Mouse (Mus musculus): ENCODE data around the gene Actn1. TPM values are rescaled to one million over a fixed set of nuclear protein-coding genes. Genes with fewer than 3 reads are reported as not detected.

Actn1 gene
- polyA plus RNA-seq, 1 experiment from 2014 or later, result 40.4 TPM

GRCm38 (mm10) chr12:80133011-80133545 lies 127.1 kb downstream of the Actn1 start:
- Histone ChIP-seq H3K4me2 (0 out of 2 replicates have a peak overlapping the region, but pooled peaks have one; percentile 77), H3K27ac (replicated peaks) (0 out of 2 replicates have a peak overlapping the region, but pooled peaks have one; percentile 98), H3K9ac (no peak overlapping the region), H3K36me3 (peaks cover 5% of the 10 kb centered on the region; the same call in 1 of the 2 replicates), H3K27me3 (replicated peaks) (no peaks in the 10 kb centered on the region), H3K4me3 (0 out of 2 replicates have a peak overlapping the region, but pooled peaks have one; percentile 62), H3K9me3 (no peaks in the 10 kb centered on the region), H3K4me1 (peaks cover 60% of the 10 kb centered on the region)
- ATAC-seq (ENCODE audit: extremely low read depth, insufficient number of reproducible peaks, low FRiP score, low TSS enrichment), result no peak
- 43% methylated on average over 9 of the region's 9 CpGs for WGBS

DNA sequence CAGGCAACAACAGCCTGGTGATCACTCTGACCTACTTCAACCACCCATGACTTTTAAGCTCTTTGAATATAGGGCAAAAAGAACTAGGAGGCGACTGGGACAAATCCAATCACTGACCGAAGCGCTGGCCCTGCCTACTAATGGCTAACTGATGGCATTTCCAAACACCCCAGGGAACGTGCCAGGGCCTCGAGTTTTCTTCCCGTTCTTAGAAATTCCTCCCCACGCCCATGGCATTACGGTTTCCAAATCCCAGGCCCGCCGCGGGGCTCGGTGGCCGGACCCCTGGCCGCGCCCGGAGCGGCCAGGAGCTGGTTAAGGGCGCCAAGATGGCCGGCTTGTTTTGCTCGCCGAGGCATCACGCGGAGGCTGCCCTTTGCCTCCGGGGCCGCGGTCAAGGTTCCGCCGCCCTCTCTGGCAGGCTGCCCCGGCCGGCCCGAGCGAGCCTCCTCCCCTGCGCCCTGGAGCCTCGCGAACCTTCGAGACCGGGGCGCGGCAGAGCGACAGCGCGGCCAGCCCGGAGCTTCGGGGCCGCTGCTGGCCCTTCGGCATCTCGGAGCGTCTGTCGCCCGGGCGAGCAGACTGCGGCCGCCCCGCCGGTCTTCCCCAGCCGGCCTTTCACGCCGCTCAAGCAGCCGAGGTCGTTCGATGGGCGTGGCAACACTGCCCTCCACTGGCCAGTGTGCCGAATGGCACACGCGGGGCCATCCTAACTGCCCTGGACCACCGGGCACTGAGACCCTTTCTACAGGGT lies 127.7 kb downstream of the Actn1 start:
- peak overlapping the region; percentile 77 for H3K4me2 ChIP-seq
- 1% methylated on average over 66 of the region's 66 CpGs for WGBS
- peak overlapping the region; percentile 98 for H3K27ac ChIP-seq (replicated peaks)
- no peaks in the 10 kb centered on the region for H3K9me3 ChIP-seq
- H3K4me1 ChIP-seq, result peaks cover 55% of the 10 kb centered on the region
- peaks cover 11% of the 10 kb centered on the region for H3K36me3 ChIP-seq
- H3K27me3 ChIP-seq (replicated peaks), result no peaks in the 10 kb centered on the region
- peak overlapping the region; percentile 95 for H3K9ac ChIP-seq
- peak overlapping the region; percentile 62 for H3K4me3 ChIP-seq
- ATAC-seq (ENCODE audit: extremely low read depth, insufficient number of reproducible peaks, low FRiP score, low TSS enrichment), result peak; percentile 82

GRCm38 (mm10) chr12:80131359-80132249 lies 128.6 kb downstream of the Actn1 start:
- Histone ChIP-seq H3K9ac (peak overlapping the region; percentile 95), H3K4me3 (peak overlapping the region; percentile 62), H3K4me1 (peaks cover 46% of the 10 kb centered on the region), H3K36me3 (peaks cover 19% of the 10 kb centered on the region), H3K9me3 (no peaks in the 10 kb centered on the region), H3K27me3 (replicated peaks) (no peaks in the 10 kb centered on the region), H3K27ac (replicated peaks) (peak overlapping the region; percentile 98), H3K4me2 (peak overlapping the region; percentile 77)
- 59% methylated on average over 17 of the region's 17 CpGs for WGBS
- ATAC-seq (ENCODE audit: extremely low read depth, insufficient number of reproducible peaks, low FRiP score, low TSS enrichment), result no peak

- Histone ChIP-seq H3K9me3 (no peaks in the 10 kb centered on the region), H3K4me3 (peak overlapping the region; percentile 15; the same call in 1 of the 2 replicates), H3K36me3 (peaks cover 28% of the 10 kb centered on the region), H3K27ac (replicated peaks) (peak overlapping the region; percentile 98), H3K9ac (peak overlapping the region; percentile 95), H3K4me2 (peak overlapping the region; percentile 77), H3K27me3 (replicated peaks) (no peaks in the 10 kb centered on the region), H3K4me1 (peaks cover 38% of the 10 kb centered on the region)
- 20% methylated on average over 5 of the region's 6 CpGs for WGBS
- ATAC-seq (ENCODE audit: extremely low read depth, insufficient number of reproducible peaks, low FRiP score, low TSS enrichment), result no peak
These were observed 129.4 kb downstream of the Actn1 start for GRCm38 (mm10) chr12:80130558-80131358.

- Histone ChIP-seq H3K36me3 (peaks cover 40% of the 10 kb centered on the region), H3K9me3 (no peaks in the 10 kb centered on the region), H3K4me1 (peaks cover 37% of the 10 kb centered on the region), H3K9ac (no peak overlapping the region; the same call in 1 of the 2 replicates), H3K4me3 (no peak overlapping the region), H3K27me3 (replicated peaks) (no peaks in the 10 kb centered on the region), H3K4me2 (no peak overlapping the region), H3K27ac (replicated peaks) (peak overlapping the region; percentile 98)
- 96% methylated on average over 8 of the region's 8 CpGs for WGBS
- ATAC-seq (ENCODE audit: extremely low read depth, insufficient number of reproducible peaks, low FRiP score, low TSS enrichment), result no peak
These were observed 130.6 kb downstream of the Actn1 start for GRCm38 (mm10) chr12:80129531-80129930.

- no peak for ATAC-seq (ENCODE audit: extremely low read depth, insufficient number of reproducible peaks, low FRiP score, low TSS enrichment)
- H3K9me3 ChIP-seq, result no peaks in the 10 kb centered on the region
- H3K4me3 ChIP-seq, result no peak overlapping the region
- peaks cover 47% of the 10 kb centered on the region for H3K36me3 ChIP-seq
- 82% methylated on average over 5 of the region's 5 CpGs for WGBS
- no peak overlapping the region for H3K27ac ChIP-seq (replicated peaks)
- no peaks in the 10 kb centered on the region for H3K27me3 ChIP-seq (replicated peaks)
- no peak overlapping the region for H3K4me2 ChIP-seq
- no peak overlapping the region for H3K9ac ChIP-seq
- peaks cover 56% of the 10 kb centered on the region for H3K4me1 ChIP-seq
These were observed 132.9 kb downstream of the Actn1 start for GRCm38 (mm10) chr12:80127191-80127762.

DNA sequence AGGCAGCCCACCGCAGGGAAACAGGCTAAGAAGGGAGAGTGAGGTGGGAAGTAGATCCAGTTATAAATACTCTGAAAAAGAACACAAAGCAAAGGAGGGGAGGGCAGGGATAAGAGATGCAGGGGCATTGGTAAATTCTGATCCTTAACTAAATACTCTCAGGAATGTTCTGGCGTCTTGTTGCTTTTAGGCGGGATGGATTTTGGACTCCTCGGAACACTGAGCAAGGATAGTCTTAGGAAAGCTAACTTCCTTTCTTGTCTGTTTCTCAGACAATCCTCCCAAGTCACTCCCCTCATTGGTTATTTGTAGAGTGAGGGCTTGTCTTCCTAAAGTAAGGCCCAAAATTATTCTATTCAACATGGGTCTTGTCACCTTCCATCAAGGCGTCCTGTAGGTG lies 134.9 kb downstream of the Actn1 start:
- no peak for ATAC-seq (ENCODE audit: extremely low read depth, insufficient number of reproducible peaks, low FRiP score, low TSS enrichment)
- no peaks in the 10 kb centered on the region for H3K27me3 ChIP-seq (replicated peaks)
- H3K36me3 ChIP-seq, result peaks cover 57% of the 10 kb centered on the region
- no peak overlapping the region for H3K9ac ChIP-seq
- no peak overlapping the region for H3K4me3 ChIP-seq
- H3K4me1 ChIP-seq, result peaks cover 48% of the 10 kb centered on the region
- H3K9me3 ChIP-seq, result no peaks in the 10 kb centered on the region
- WGBS, result 86% methylated on average over 5 of the region's 5 CpGs
- H3K4me2 ChIP-seq, result no peak overlapping the region
- no peak overlapping the region for H3K27ac ChIP-seq (replicated peaks)

GRCm38 (mm10) chr12:80124756-80125155 lies 135.4 kb downstream of the Actn1 start:
- Histone ChIP-seq H3K4me3 (no peak overlapping the region), H3K36me3 (peaks cover 63% of the 10 kb centered on the region), H3K27ac (replicated peaks) (no peak overlapping the region), H3K4me1 (peaks cover 42% of the 10 kb centered on the region), H3K4me2 (no peak overlapping the region), H3K9me3 (no peaks in the 10 kb centered on the region), H3K27me3 (replicated peaks) (no peaks in the 10 kb centered on the region), H3K9ac (0 out of 2 replicates have a peak overlapping the region, but pooled peaks have one; percentile 8)
- 67% methylated on average over 3 of the region's 3 CpGs for WGBS
- ATAC-seq (ENCODE audit: extremely low read depth, insufficient number of reproducible peaks, low FRiP score, low TSS enrichment), result no peak

DNA sequence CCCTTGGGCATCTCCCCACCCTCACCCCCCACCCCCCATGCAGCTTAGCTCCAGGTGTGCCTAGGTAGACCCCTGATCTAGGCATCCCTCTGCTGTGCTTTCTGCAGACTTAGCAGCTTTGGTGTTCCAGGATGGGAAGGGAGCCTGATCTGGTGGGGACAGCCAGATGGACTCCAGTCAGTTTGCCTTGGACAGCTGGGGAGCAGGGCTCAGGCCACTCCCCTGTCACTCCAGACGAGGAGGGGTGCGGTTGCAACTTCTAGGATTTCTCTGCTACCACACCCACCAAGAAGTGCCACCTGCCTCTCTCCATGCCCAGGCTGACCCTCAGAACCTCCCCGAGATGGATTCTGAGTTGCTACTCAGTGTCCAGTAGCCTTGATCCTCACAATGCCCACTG lies 136.0 kb downstream of the Actn1 start:
- Histone ChIP-seq H3K27me3 (replicated peaks) (no peaks in the 10 kb centered on the region), H3K9ac (no peak overlapping the region), H3K4me1 (peaks cover 37% of the 10 kb centered on the region), H3K4me3 (no peak overlapping the region), H3K4me2 (no peak overlapping the region), H3K9me3 (no peaks in the 10 kb centered on the region), H3K36me3 (peaks cover 62% of the 10 kb centered on the region), H3K27ac (replicated peaks) (no peak overlapping the region)
- WGBS, result 73% methylated on average over 3 of the region's 3 CpGs
- ATAC-seq (ENCODE audit: extremely low read depth, insufficient number of reproducible peaks, low FRiP score, low TSS enrichment), result no peak

- peak overlapping the region; percentile 60 for H3K9ac ChIP-seq
- 35% methylated on average over 4 of the region's 4 CpGs for WGBS
- H3K4me3 ChIP-seq, result no peak overlapping the region
- no peaks in the 10 kb centered on the region for H3K9me3 ChIP-seq
- ATAC-seq (ENCODE audit: extremely low read depth, insufficient number of reproducible peaks, low FRiP score, low TSS enrichment), result no peak
- H3K27ac ChIP-seq (replicated peaks), result peak overlapping the region; percentile 80
- no peak overlapping the region for H3K4me2 ChIP-seq
- H3K27me3 ChIP-seq (replicated peaks), result no peaks in the 10 kb centered on the region
- H3K36me3 ChIP-seq, result peaks cover 61% of the 10 kb centered on the region
- peaks cover 42% of the 10 kb centered on the region for H3K4me1 ChIP-seq
These were observed 136.9 kb downstream of the Actn1 start for GRCm38 (mm10) chr12:80123227-80123803.
